Mouse (Mus musculus) CH12.LX (cell line): Measurements from ENCODE around the gene Tnfaip8l1. TPM values are rescaled to one million over a fixed set of nuclear protein-coding genes. Genes with fewer than 3 reads are reported as not detected.

ENCODE experiments used
- DNase-seq: peaks from one replicate; pipeline ENCODE4 v3.0.0-alpha.2; 2013; ENCODE audit errors: extremely low read depth
- H3K27ac ChIP-seq: 2 replicates; pipeline ENCODE4 v1.5.1; 2012; ENCODE audit warnings: low read depth, mild to moderate bottlenecking, control low read depth, moderate library complexity; ENCODE audit not compliant: insufficient read depth
- H3K27me3 ChIP-seq: replicated peaks from 2 replicates; pipeline ENCODE3; 2012; ENCODE audit warnings: inconsistent platforms
- H3K36me3 ChIP-seq, 2 experiments: replicated peaks in 1 of 2; 2 replicates each; pipeline versions ENCODE3 to v1.6.1; 2012; ENCODE audit warnings: inconsistent platforms in 1 of 2, low read length in 1 of 2, mild to moderate bottlenecking in 1 of 2, mixed read lengths in 1 of 2, moderate library complexity in 1 of 2; ENCODE audit not compliant: control insufficient read depth in 1 of 2, insufficient read depth in 1 of 2
- H3K4me1 ChIP-seq, 2 experiments: 2 replicates each; pipeline ENCODE4 v1.6.1; 2012; ENCODE audit warnings: inconsistent platforms in 1 of 2, moderate library complexity in 1 of 2; ENCODE audit not compliant: insufficient read depth in 2 of 2, control insufficient read depth in 1 of 2
- H3K4me2 ChIP-seq: 2 replicates; pipeline ENCODE4 v1.6.1; 2012; ENCODE audit warnings: low read depth, mild to moderate bottlenecking, control low read depth; ENCODE audit not compliant: poor library complexity, insufficient read depth, severe bottlenecking
- H3K4me3 ChIP-seq, 3 experiments: fragments of 150-350 bp in 1 of 3; sonication (generic) in 1 of 3; replicated peaks in 1 of 3; 2 replicates each; pipeline versions ENCODE3 to v1.5.1; 2011 to 2012; ENCODE audit warnings: low read depth in 2 of 3, low read length in 2 of 3, mild to moderate bottlenecking in 2 of 3, moderate library complexity in 2 of 3, control low read depth in 1 of 3, improper control_type of control experiment in 1 of 3, inconsistent platforms in 1 of 3, mixed read lengths in 1 of 3; ENCODE audit not compliant: poor library complexity in 1 of 3
- H3K79me2 ChIP-seq: replicated peaks from 2 replicates; pipeline ENCODE4 v1.6.1; 2012; ENCODE audit warnings: mild to moderate bottlenecking, moderate library complexity; ENCODE audit not compliant: control insufficient read depth, poor library complexity, insufficient read depth, severe bottlenecking; ENCODE audit errors: extremely low read depth
- H3K9ac ChIP-seq: 2 replicates; pipeline ENCODE4 v1.6.1; 2012; ENCODE audit warnings: low read depth, mild to moderate bottlenecking, control low read depth, moderate library complexity; ENCODE audit not compliant: insufficient read depth
- H3K9me3 ChIP-seq: replicated peaks from 2 replicates; pipeline ENCODE3; 2012; ENCODE audit warnings: low read length, inconsistent platforms, mixed read lengths
- BHLHE40 ChIP-seq: IDR thresholded peaks from 2 replicates; pipeline ENCODE4 v1.6.1; 2011; ENCODE audit warnings: mild to moderate bottlenecking, low read depth, low read length, improper control_type of control experiment
- CHD2 ChIP-seq: IDR thresholded peaks from 2 replicates; pipeline ENCODE4 v1.6.1; 2011; ENCODE audit warnings: low read length, improper control_type of control experiment
- CTCF ChIP-seq, 2 experiments: IDR thresholded peaks in 1 of 2; conservative IDR thresholded peaks in 1 of 2; 2 replicates each; pipeline ENCODE4 v1.5.1; 2011 to 2012; ENCODE audit warnings: low read depth in 2 of 2, low read length in 2 of 2, improper control_type of control experiment in 1 of 2, inconsistent platforms in 1 of 2, mild to moderate bottlenecking in 1 of 2, moderate library complexity in 1 of 2
- HCFC1 ChIP-seq: IDR thresholded peaks from 2 replicates; pipeline ENCODE4 v1.6.1; 2012; ENCODE audit warnings: low read depth, mild to moderate bottlenecking, inconsistent platforms, low read length, improper control_type of control experiment
- JUND ChIP-seq: conservative IDR thresholded peaks from 2 replicates; pipeline ENCODE4 v1.6.1; 2011; ENCODE audit warnings: low read depth, low read length, improper control_type of control experiment
- MAX ChIP-seq: IDR thresholded peaks from 2 replicates; pipeline ENCODE4 v1.6.1; 2011; ENCODE audit warnings: low read length, improper control_type of control experiment
- MAZ ChIP-seq: IDR thresholded peaks from 2 replicates; pipeline ENCODE4 v1.6.1; 2012; ENCODE audit warnings: low read depth, mild to moderate bottlenecking, inconsistent platforms, low read length, improper control_type of control experiment, moderate library complexity
- MYC ChIP-seq: IDR thresholded peaks from 2 replicates; pipeline ENCODE4 v1.6.1; 2011; ENCODE audit warnings: low read depth, mild to moderate bottlenecking, improper control_type of control experiment, low read length
- RAD21 ChIP-seq: IDR thresholded peaks from 2 replicates; pipeline ENCODE4 v1.6.1; 2011; ENCODE audit warnings: low read depth, mild to moderate bottlenecking, low read length, improper control_type of control experiment, moderate library complexity
- SIN3A ChIP-seq: IDR thresholded peaks from 2 replicates; pipeline ENCODE4 v1.6.1; 2012; ENCODE audit warnings: low read length, improper control_type of control experiment, inconsistent platforms
- TCF12 ChIP-seq: IDR thresholded peaks from 2 replicates; pipeline ENCODE4 v1.6.1; 2014; ENCODE audit warnings: low read depth, mild to moderate bottlenecking, inconsistent platforms, low read length, improper control_type of control experiment
- UBTF ChIP-seq: IDR thresholded peaks from 2 replicates; pipeline ENCODE4 v1.6.1; 2012; ENCODE audit warnings: low read depth, mild to moderate bottlenecking, inconsistent platforms, low read length, improper control_type of control experiment, moderate library complexity
- USF2 ChIP-seq: conservative IDR thresholded peaks from 2 replicates; pipeline ENCODE4 v1.6.1; 2011; ENCODE audit warnings: low read depth, low read length, improper control_type of control experiment
- ZKSCAN1 ChIP-seq: IDR thresholded peaks from 2 replicates; pipeline ENCODE4 v1.6.1; 2012; ENCODE audit warnings: low read depth, inconsistent platforms, low read length, improper control_type of control experiment, borderline replicate concordance
- ZNF384 ChIP-seq: IDR thresholded peaks from 2 replicates; pipeline ENCODE4 v1.6.1; 2012; ENCODE audit warnings: low read depth, low read length, improper control_type of control experiment, inconsistent platforms
- dilution Hi-C: fragments of 300-500 bp; cut with MboI; formaldehyde crosslinking; loops from 2 replicates; pipeline ENCODE4 v1.14.3; 2020; ENCODE audit warnings: low sequenced_read_pairs; ENCODE audit not compliant: extremely low pct_unique_long_range_greater_than_20kb, extremely low pct_ligation_motif_present
- in situ Hi-C: fragments of 300-500 bp; cut with MboI; formaldehyde crosslinking; loops from 3 replicates; pipeline ENCODE4 v1.14.3; 2019; ENCODE audit warnings: low sequenced_read_pairs, low pct_ligation_motif_present, low pct_unique_long_range_greater_than_20kb, mixed read lengths
- polyA plus RNA-seq: library from polyadenylated mRNA; unstranded; fragments of >175 nt; gene quantifications from 2 replicates; pipeline ENCODE4 v1.2.1, GENCODE M21; 2012; ENCODE audit warnings: low read depth; ENCODE audit not compliant: insufficient read length
- total RNA-seq, 2 experiments: library from RNA; depleted of rRNA; stranded (reverse); fragments of 300-350 nt in 1 of 2; fragments of >200 nt in 1 of 2; gene quantifications; 2 replicates each; pipeline ENCODE4 v1.2.3; 2012 to 2014

The Tnfaip8l1 gene
- total and polyA plus RNA-seq, 3 experiments, result 1.9 to 2.4 (median 2.0) TPM

DNA sequence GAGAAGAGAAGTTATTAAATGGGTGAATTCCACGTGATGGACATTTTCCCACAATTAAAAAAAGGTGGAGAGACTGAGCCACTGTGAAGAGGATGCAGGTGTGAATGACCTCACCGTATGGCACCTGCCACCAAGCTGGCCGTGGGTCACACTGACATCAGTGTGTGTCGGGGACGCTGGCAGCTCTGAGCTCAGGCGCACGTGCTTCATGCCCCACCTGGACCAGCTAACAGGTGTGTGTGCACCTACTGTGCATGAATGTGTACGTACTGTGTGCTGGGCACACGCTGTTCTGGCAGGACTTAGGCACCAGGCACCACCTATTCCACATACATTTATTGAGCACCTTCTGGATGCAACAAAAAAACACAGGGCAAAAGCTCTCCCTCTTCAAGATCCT lies 17.7 kb upstream of the Tnfaip8l1 start:
- DNase-seq, result no peak
- no peak overlapping the region for H3K4me3 ChIP-seq
- H3K36me3 ChIP-seq, result no peaks in the 10 kb centered on the region
- TF ChIP-seq UBTF, result no peak
- TF ChIP-seq RAD21, result no peak
- no peak for TF ChIP-seq USF2
- TF ChIP-seq CTCF (conservative IDR thresholded peaks at IDR 0.05 in 1 of 2, IDR thresholded peaks at IDR 0.05 in 1 of 2; ENCODE audit: low read depth in 2 of 2, low read length in 2 of 2), result no peak
- peak; percentile 52 for TF ChIP-seq BHLHE40
- TF ChIP-seq TCF12, result 0 out of 2 replicates have a peak, but pooled peaks have one; percentile 34
- H3K27me3 ChIP-seq, result peaks cover 97% of the 10 kb centered on the region
- peaks cover 25 to 70% of the 10 kb centered on the region in 2 experiments for H3K4me1 ChIP-seq
- dilution Hi-C loops (no loop called here), in situ Hi-C loops (no loop called here)
- H3K4me2 ChIP-seq, result no peak overlapping the region
- no peaks in the 10 kb centered on the region for H3K9me3 ChIP-seq
- H3K9ac ChIP-seq, result no peak overlapping the region
- no peaks in the 10 kb centered on the region for H3K79me2 ChIP-seq
- no peak overlapping the region for H3K27ac ChIP-seq

- no peak for DNase-seq
- no peaks in the 10 kb centered on the region for H3K36me3 ChIP-seq
- no peak overlapping the region for H3K4me3 ChIP-seq
- dilution Hi-C loops, result no loop called here
- no peak overlapping the region for H3K27ac ChIP-seq
- peaks cover 27 to 75% of the 10 kb centered on the region in 2 experiments for H3K4me1 ChIP-seq
- H3K27me3 ChIP-seq, result peaks cover 97% of the 10 kb centered on the region
- no peak overlapping the region for H3K9ac ChIP-seq
- no peaks in the 10 kb centered on the region for H3K79me2 ChIP-seq
- in situ Hi-C loops, result no loop called here
- H3K4me2 ChIP-seq, result no peak overlapping the region
- no peak for TF ChIP-seq MAX
- no peak for TF ChIP-seq USF2
- no peak for TF ChIP-seq CHD2
- TF ChIP-seq MAZ, result no peak
- no peak for TF ChIP-seq ZKSCAN1
- TF ChIP-seq MYC, result no peak
- no peak for TF ChIP-seq SIN3A
- no peak for TF ChIP-seq ZNF384
- TF ChIP-seq TCF12, result no peak
- TF ChIP-seq HCFC1, result no peak
- TF ChIP-seq CTCF (conservative IDR thresholded peaks at IDR 0.05 in 1 of 2, IDR thresholded peaks at IDR 0.05 in 1 of 2; ENCODE audit: low read depth in 2 of 2, low read length in 2 of 2), result no peak
- no peak for TF ChIP-seq JUND
- no peaks in the 10 kb centered on the region for H3K9me3 ChIP-seq
These were observed 16.1 kb upstream of the Tnfaip8l1 start for GRCm38 (mm10) chr17:56146131-56146530.
